Mouse (Mus musculus) heart, embryonic 16.5 days (tissue): ENCODE results near the gene Bcam. TPM values are rescaled to one million over a fixed set of nuclear protein-coding genes. Genes with fewer than 3 reads are reported as not detected.

Source experiments
- ATAC-seq: fragments of 200-750 bp; cut with Nextera tagmentation; replicated peaks from 2 replicates; pipeline ENCODE4 v1.8.0; 2017; ENCODE audit warnings: moderate number of reproducible peaks; ENCODE audit not compliant: insufficient read depth, low FRiP score; ENCODE audit errors: extremely low read depth
- H3K27ac ChIP-seq: fragments of 300-500 bp; sonication (generic); 2 replicates; pipeline ENCODE4 v1.5.1; 2014; ENCODE audit warnings: mild to moderate bottlenecking, low read length, control low read depth, moderate library complexity
- H3K27me3 ChIP-seq: fragments of 300-500 bp; sonication (generic); 2 replicates; pipeline ENCODE4 v1.6.1; 2014; ENCODE audit warnings: low read length, mixed read lengths; ENCODE audit not compliant: control insufficient read depth, insufficient read depth
- H3K36me3 ChIP-seq: fragments of 300-500 bp; sonication (generic); 2 replicates; pipeline ENCODE4 v1.6.1; 2014; ENCODE audit not compliant: control insufficient read depth, insufficient read depth
- H3K4me1 ChIP-seq: fragments of 300-500 bp; sonication (generic); 2 replicates; pipeline ENCODE4 v1.6.1; 2014; ENCODE audit warnings: low read length, mixed read lengths; ENCODE audit not compliant: control insufficient read depth, insufficient read depth
- H3K4me2 ChIP-seq: fragments of 300-500 bp; sonication (generic); 2 replicates; pipeline ENCODE4 v1.6.1; 2014; ENCODE audit warnings: low read depth, mild to moderate bottlenecking, control low read depth, low read length
- H3K4me3 ChIP-seq: fragments of 300-500 bp; sonication (generic); 2 replicates; pipeline ENCODE4 v1.5.1; 2014; ENCODE audit warnings: mild to moderate bottlenecking, control low read depth, low read length
- H3K9ac ChIP-seq: fragments of 300-500 bp; sonication (generic); 2 replicates; pipeline ENCODE4 v1.6.1; 2014; ENCODE audit warnings: low read length, control low read depth
- H3K9me3 ChIP-seq: fragments of 300-500 bp; sonication (generic); replicated peaks from 2 replicates; pipeline ENCODE4 v1.6.1; 2016; ENCODE audit warnings: low read length; ENCODE audit not compliant: control insufficient read depth
- WGBS: fragments of 180-500 bp; shearing (Covaris S2); extraction: QIAGEN DNeasy Blood & Tissue Kit; methylation state at CpG from one replicate; pipeline ENCODE4 v1.1.7; 2014; 5-methylcytosine and 5-hydroxymethylcytosine counted together
- polyA plus RNA-seq: library from polyadenylated mRNA; unstranded; fragments of >200 nt; fragmentation: Nextera tagmentation; extraction: Ambion mirVana; gene quantifications from 2 replicates; pipeline ENCODE4 v1.2.1, GENCODE M21; 2015

Bcam gene
- polyA plus RNA-seq, 1 experiment from 2014 or later = 413 TPM

GRCm38 (mm10) chr7:19715239-19716054, 55.4 kb downstream of the Bcam start, which contains the start of gene Tomm40:
Gene Tomm40, minus strand, starts transcription at chr7:19715438.
- H3K27me3 ChIP-seq = no peaks in the 10 kb centered on the region
- H3K4me3 ChIP-seq = peak within 1 kb of the TSS; percentile 100
- H3K4me2 ChIP-seq = peak within 1 kb of the TSS; percentile 89
- peak within 1 kb of the TSS; percentile 87 for H3K27ac ChIP-seq
- H3K36me3 ChIP-seq = peaks cover 27% of the 10 kb centered on the region
- H3K4me1 ChIP-seq = peaks cover 19% of the 10 kb centered on the region
- H3K9me3 ChIP-seq = peaks cover under 1% of the 10 kb centered on the region
- peak; percentile 98 for ATAC-seq
- peak within 1 kb of the TSS; percentile 97 for H3K9ac ChIP-seq
- under 1% methylated on average over 54 of the region's 59 CpGs for WGBS

DNA sequence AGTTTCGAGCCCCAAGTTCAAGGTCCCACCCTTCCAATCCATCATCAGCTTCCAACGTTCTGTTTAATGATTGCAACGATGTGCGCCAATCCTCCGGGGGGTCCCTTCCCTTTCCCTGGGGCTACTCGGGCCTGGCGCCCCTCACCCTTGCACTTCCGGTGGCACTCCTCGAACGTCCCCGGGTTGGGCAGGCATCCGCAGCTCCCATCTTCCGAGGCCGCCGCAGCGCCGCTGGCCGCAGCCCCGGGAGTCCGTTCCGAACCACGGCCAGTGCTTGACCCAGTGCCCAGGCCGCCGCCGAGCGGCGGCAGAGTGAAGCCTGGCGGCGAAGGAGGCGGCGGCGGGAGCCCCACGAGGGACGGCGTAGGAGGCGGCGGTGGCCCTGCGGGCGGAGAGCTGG, 56.0 kb downstream of the Bcam start:
- Histone ChIP-seq H3K4me3 (peak overlapping the region; percentile 100), H3K36me3 (peaks cover 25% of the 10 kb centered on the region), H3K4me2 (peak overlapping the region; percentile 89), H3K4me1 (peaks cover 19% of the 10 kb centered on the region), H3K27ac (peak overlapping the region; percentile 87), H3K9me3 (no peaks in the 10 kb centered on the region), H3K27me3 (no peaks in the 10 kb centered on the region), H3K9ac (peak overlapping the region; percentile 97)
- under 1% methylated on average over 39 of the region's 39 CpGs for WGBS
- ATAC-seq = no peak

GRCm38 (mm10) chr7:19713598-19713997, 57.2 kb downstream of the Bcam start:
- WGBS = 89% methylated on average over 9 of the region's 9 CpGs
- no peak for ATAC-seq
- H3K36me3 ChIP-seq = peaks cover 38% of the 10 kb centered on the region
- H3K4me2 ChIP-seq = no peak overlapping the region
- H3K9ac ChIP-seq = no peak overlapping the region
- no peaks in the 10 kb centered on the region for H3K27me3 ChIP-seq
- peaks cover 19% of the 10 kb centered on the region for H3K4me1 ChIP-seq
- H3K9me3 ChIP-seq = no peaks in the 10 kb centered on the region
- no peak overlapping the region for H3K4me3 ChIP-seq
- no peak overlapping the region for H3K27ac ChIP-seq

DNA sequence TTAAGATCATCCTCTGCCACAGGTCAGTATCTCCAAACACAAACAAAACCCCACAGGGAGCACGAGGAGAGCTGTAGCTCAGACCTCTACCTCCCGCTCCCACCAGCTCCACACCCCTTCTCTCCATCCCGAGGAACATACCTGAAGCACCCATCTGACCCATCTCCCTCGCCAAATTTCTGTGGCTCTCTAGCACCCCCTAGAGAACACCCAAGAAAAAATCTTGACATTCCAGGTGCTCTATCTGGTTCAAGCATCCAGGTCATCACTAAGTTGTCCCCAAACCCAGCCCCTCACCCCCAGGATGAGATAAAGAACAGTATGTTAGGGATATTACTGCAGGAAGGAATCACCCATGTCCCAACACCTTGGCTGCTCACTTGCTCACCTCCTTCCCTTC, 57.6 kb downstream of the Bcam start:
- Histone ChIP-seq H3K27ac (no peak overlapping the region), H3K4me3 (no peak overlapping the region), H3K4me1 (peaks cover 19% of the 10 kb centered on the region), H3K9ac (no peak overlapping the region), H3K36me3 (peaks cover 38% of the 10 kb centered on the region), H3K4me2 (no peak overlapping the region), H3K9me3 (no peaks in the 10 kb centered on the region), H3K27me3 (no peaks in the 10 kb centered on the region)
- ATAC-seq = no peak
- 44% methylated on average over 4 of the region's 4 CpGs for WGBS

DNA sequence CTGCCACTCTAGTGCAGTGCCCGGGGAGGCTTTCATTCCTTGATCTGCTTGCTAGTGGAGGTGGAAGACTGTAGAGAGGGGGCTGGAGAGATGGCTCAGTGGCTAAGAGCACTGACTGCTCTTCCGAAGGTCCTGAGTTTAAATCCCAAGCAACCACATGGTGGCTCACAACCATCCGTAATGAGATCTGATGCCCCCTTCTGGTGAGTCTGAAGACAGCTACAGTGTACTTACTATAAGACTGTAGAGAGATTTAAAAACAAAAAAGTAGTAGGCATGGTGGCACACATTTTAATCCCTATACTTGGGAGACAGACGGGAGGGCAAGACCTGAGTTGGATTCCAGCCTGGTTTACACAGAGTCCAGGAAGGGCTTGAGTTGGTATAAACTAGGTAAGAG, 58.4 kb downstream of the Bcam start:
- H3K4me2 ChIP-seq = no peak overlapping the region
- no peaks in the 10 kb centered on the region for H3K27me3 ChIP-seq
- H3K36me3 ChIP-seq = peaks cover 44% of the 10 kb centered on the region
- no peak overlapping the region for H3K9ac ChIP-seq
- H3K4me1 ChIP-seq = peaks cover 19% of the 10 kb centered on the region
- no peak overlapping the region for H3K4me3 ChIP-seq
- H3K9me3 ChIP-seq = no peaks in the 10 kb centered on the region
- ATAC-seq = no peak
- H3K27ac ChIP-seq = no peak overlapping the region
- WGBS = 70% methylated on average over 4 of the region's 4 CpGs

DNA sequence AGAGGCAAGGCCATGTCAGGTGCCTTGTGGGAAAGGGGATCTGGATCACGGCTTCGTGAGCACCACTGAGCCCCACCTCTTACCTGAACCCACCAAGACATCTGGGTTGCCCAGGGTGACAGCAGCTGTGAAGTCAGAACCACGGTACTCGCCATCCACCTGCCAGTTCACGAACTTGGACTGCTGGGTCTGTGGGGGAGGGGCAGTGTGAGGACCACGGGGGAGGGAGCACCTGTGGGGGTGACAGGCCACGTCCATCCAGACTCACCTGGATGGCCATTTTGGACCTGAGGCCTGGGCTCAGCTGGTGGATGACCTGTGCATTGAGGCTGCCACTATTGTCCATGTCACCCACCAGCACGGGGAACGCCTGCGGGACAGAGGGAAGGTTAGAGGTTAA, 60.2 kb downstream of the Bcam start:
- Histone ChIP-seq H3K9ac (no peak overlapping the region), H3K9me3 (no peaks in the 10 kb centered on the region), H3K4me2 (no peak overlapping the region), H3K4me3 (no peak overlapping the region), H3K27ac (no peak overlapping the region), H3K4me1 (peaks cover 12% of the 10 kb centered on the region), H3K36me3 (peaks cover 51% of the 10 kb centered on the region), H3K27me3 (no peaks in the 10 kb centered on the region)
- no peak for ATAC-seq
- 89% methylated on average over 10 of the region's 10 CpGs for WGBS

Other genes starting within 250 kb of the Bcam start
- gene Ppp1r37, start 207.9 kb downstream of the Bcam start, polyA plus RNA-seq = 18.2 and 21.1 TPM in 2 replicates
- gene Zfp296, start 193.7 kb downstream of the Bcam start, polyA plus RNA-seq = 0.24 and 0.66 TPM in 2 replicates
- 125 and 127 TPM in 2 replicates for gene Gemin7, start 193.4 kb downstream of the Bcam start, polyA plus RNA-seq
- 31.9 and 35.1 TPM in 2 replicates for gene Clasrp, start 166.5 kb downstream of the Bcam start, polyA plus RNA-seq
- 8.3 and 12.4 TPM in 2 replicates for gene Relb, start 141.6 kb downstream of the Bcam start, polyA plus RNA-seq
- 74.3 and 81.9 TPM in 2 replicates for gene Clptm1, start 106.0 kb downstream of the Bcam start, polyA plus RNA-seq
- gene Apoc2, start 93.1 kb downstream of the Bcam start, polyA plus RNA-seq = 1.2 and 2.6 TPM in 2 replicates
- gene Gm44805, start 89.6 kb downstream of the Bcam start, polyA plus RNA-seq = 0.38 TPM in 1 of 2 replicates, not detected in the other
- 0.22 and 0.37 TPM in 2 replicates for gene Apoc4, start 89.5 kb downstream of the Bcam start, polyA plus RNA-seq
- 8.9 and 9.2 TPM in 2 replicates for gene Apoc1, start 78.4 kb downstream of the Bcam start, polyA plus RNA-seq
- gene Apoe, start 71.8 kb downstream of the Bcam start, polyA plus RNA-seq = 588 and 662 TPM in 2 replicates
- 146 and 158 TPM in 2 replicates for gene Tomm40, start 55.6 kb downstream of the Bcam start, polyA plus RNA-seq
- gene Nectin2, start 20.5 kb downstream of the Bcam start, polyA plus RNA-seq = 63.5 and 76.8 TPM in 2 replicates
- 1.2 and 2.0 TPM in 2 replicates for gene Cblc, start 25.8 kb upstream of the Bcam start, polyA plus RNA-seq
- 3.1 and 4.1 TPM in 2 replicates for gene Bcl3, start 51.8 kb upstream of the Bcam start, polyA plus RNA-seq
- gene Gm19345, start 81.0 kb upstream of the Bcam start, polyA plus RNA-seq = not detected in 2 replicates
- gene Ceacam16, start 90.3 kb upstream of the Bcam start, polyA plus RNA-seq = not detected in 2 replicates
- gene Ceacam19, start 116.9 kb upstream of the Bcam start, polyA plus RNA-seq = 0.04 TPM in 1 of 2 replicates, not detected in the other
- 17.6 and 19.0 TPM in 2 replicates for gene Pvr, start 150.1 kb upstream of the Bcam start, polyA plus RNA-seq
- 1.8 and 2.2 TPM in 2 replicates for gene Igsf23, start 179.7 kb upstream of the Bcam start, polyA plus RNA-seq
- gene Ceacam20, start 194.4 kb upstream of the Bcam start, polyA plus RNA-seq = 0.11 TPM in 1 of 2 replicates, not detected in the other
- gene Nlrp9b, start 220.4 kb upstream of the Bcam start, polyA plus RNA-seq = 0.04 TPM in 1 of 2 replicates, not detected in the other